10 mouse cellular contexts compared by ENCODE assay signal in the genomic region with DNA sequence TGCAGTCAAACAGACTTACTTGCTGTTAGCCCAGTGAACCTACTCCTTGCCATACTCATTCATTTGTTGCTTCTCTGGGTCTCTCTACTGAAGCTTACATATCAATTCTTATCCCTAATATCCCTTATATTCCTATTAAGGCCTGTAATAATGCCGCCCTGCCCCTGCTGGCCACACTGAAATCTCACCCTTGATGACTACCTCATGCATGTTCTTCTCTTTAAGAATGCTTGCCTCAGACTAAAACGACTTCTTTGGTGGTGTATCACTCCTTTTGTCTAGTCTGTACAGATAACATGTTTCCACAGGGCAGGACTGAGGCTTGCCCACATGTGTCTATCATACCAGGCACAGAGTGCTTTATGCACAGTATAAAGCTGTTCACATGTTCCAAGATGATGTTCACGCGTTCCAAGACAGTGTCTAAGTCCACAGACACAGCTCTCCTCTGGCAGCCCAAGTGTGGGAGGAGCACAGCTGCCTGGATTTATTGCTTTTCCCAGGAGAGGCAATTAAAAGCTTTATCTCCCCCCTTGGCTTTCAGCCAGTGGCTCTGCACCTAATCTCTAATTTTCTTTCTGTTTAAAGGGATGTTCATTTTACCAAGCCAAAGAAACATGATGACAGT. TPM values are rescaled to one million over a fixed set of nuclear protein-coding genes. Genes with fewer than 3 reads are reported as not detected.
DNase-seq lines count a peak whose midpoint lies in the region; ATAC-seq and TF ChIP-seq lines count a peak whose summit lies in the region.
"Had no signal": no experiment of that assay in that cellular context is flagged by ENCODE, and none has a peak within 500 bp of the region (broad histone marks: within the 10 kb centered on the region; RNA-seq: fewer than 3 reads in every experiment).

No protein-coding gene starts in this region.

- H3K4me3 ChIP-seq in liver, postnatal 0 days (ENCODE audit: low read depth, low read length), result no peak overlapping the region
- no peak overlapping the region for H3K4me3 ChIP-seq in stomach, embryonic 15.5 days (replicated peaks)
- H3K4me3 ChIP-seq: liver, embryonic 13.5 days had no signal

- no peak overlapping the region for H3K9ac ChIP-seq in liver, postnatal 0 days (replicated peaks)
- H3K9ac ChIP-seq in stomach, embryonic 15.5 days, result no peak overlapping the region
- H3K9ac ChIP-seq: liver, embryonic 13.5 days had no signal

- no peaks in the 10 kb centered on the region for H3K9me3 ChIP-seq in liver, postnatal 0 days (ENCODE audit: low read length)
- no peaks in the 10 kb centered on the region; the same call in 1 of the 2 replicates for H3K9me3 ChIP-seq in stomach, embryonic 15.5 days
- H3K9me3 ChIP-seq: liver, embryonic 13.5 days had no signal

- H3K36me3 ChIP-seq in liver, postnatal 0 days (replicated peaks; ENCODE audit: insufficient read depth, low read length), result no peaks in the 10 kb centered on the region
- no peaks in the 10 kb centered on the region for H3K36me3 ChIP-seq in stomach, embryonic 15.5 days
- H3K36me3 ChIP-seq: liver, embryonic 13.5 days had no signal

- H3K27ac ChIP-seq in liver, postnatal 0 days (ENCODE audit: low read depth), result no peak overlapping the region
- no peak overlapping the region for H3K27ac ChIP-seq in stomach, embryonic 15.5 days
- H3K27ac ChIP-seq: liver, embryonic 13.5 days had no signal

- no peak for TF ChIP-seq EP300 in liver, postnatal 0 days (IDR thresholded peaks at IDR 0.05; ENCODE audit: low read depth)

- no peaks in the 10 kb centered on the region for H3K4me1 ChIP-seq in liver, postnatal 0 days (ENCODE audit: insufficient read depth)
- no peaks in the 10 kb centered on the region for H3K4me1 ChIP-seq in stomach, embryonic 15.5 days
- H3K4me1 ChIP-seq: liver, embryonic 13.5 days had no signal

- no peak overlapping the region for H3K4me2 ChIP-seq in liver, postnatal 0 days (ENCODE audit: low read depth, low read length)
- no peak overlapping the region for H3K4me2 ChIP-seq in stomach, embryonic 15.5 days
- H3K4me2 ChIP-seq: liver, embryonic 13.5 days had no signal

- DNase-seq in liver, result peak; percentile 11
- DNase-seq in liver, postnatal 0 days, result no peak
- DNase-seq in heart, postnatal 4 days, result peak; percentile 13
- peak; percentile 38 for DNase-seq in kidney, postnatal 25 days
- DNase-seq in gastrocnemius, adult 8-10 months (ENCODE audit: low spot score in 2 of 2), result no peak
- DNase-seq in cerebellum, postnatal 4 days (ENCODE audit: low spot score in 2 of 2), result no peak
- DNase-seq: liver, embryonic 13.5 days; thymus, adult 18-20 months had no signal

- TF ChIP-seq CTCF in liver, postnatal 0 days (IDR thresholded peaks at IDR 0.05; ENCODE audit: low read depth), result no peak

- 59% methylated on average over 4 of the region's 4 CpGs for WGBS in liver, postnatal 0 days (ENCODE audit: insufficient replicate concordance)
- 50% methylated on average over 4 of the region's 4 CpGs for WGBS in stomach, embryonic 15.5 days

- ATAC-seq in liver, postnatal 0 days, result no peak
- ATAC-seq in stomach, embryonic 15.5 days (ENCODE audit: insufficient read depth, low FRiP score, low read depth), result peak; percentile 63; the same call in 1 of the 2 replicates
- ATAC-seq: Patski had no signal

- H3K27me3 ChIP-seq in liver, postnatal 0 days (ENCODE audit: insufficient read depth, low read length), result no peaks in the 10 kb centered on the region
- no peaks in the 10 kb centered on the region for H3K27me3 ChIP-seq in stomach, embryonic 15.5 days (replicated peaks)
- H3K27me3 ChIP-seq: liver, embryonic 13.5 days had no signal

RNA-seq across cellular contexts. Expression of gene Olfm4, which starts 55.9 kb away (rescaled TPM):
- polyA plus RNA-seq in liver, postnatal 0 days (2015; fragmentation: Nextera tagmentation; extraction: Ambion mirVana), result 30.9 and 34.1 TPM in 2 replicates
- under 1 TPM; 0.41 to 0.77 TPM for total RNA-seq in heart, postnatal 4 days (2021)
- polyA plus RNA-seq in stomach, embryonic 15.5 days (2015; fragmentation: Nextera tagmentation; extraction: Ambion mirVana), result 12.8 and 15.7 TPM in 2 replicates
- not detected for total RNA-seq in gastrocnemius, adult 8-10 months (2022)
- polyA plus RNA-seq: Patski had no signal

Comparison
In these comparisons a context has a peak if more than half of its experiments do, and no peak if none do; other contexts are left out.
1. DNase-seq: peak in liver (single experiment), heart, postnatal 4 days (single experiment) and kidney, postnatal 25 days (2 of 2); none in liver, postnatal 0 days (single experiment), gastrocnemius, adult 8-10 months (0 of 2) and cerebellum, postnatal 4 days (0 of 2).